ENCODE assay signal across 10 mouse cellular contexts in the genomic region with DNA sequence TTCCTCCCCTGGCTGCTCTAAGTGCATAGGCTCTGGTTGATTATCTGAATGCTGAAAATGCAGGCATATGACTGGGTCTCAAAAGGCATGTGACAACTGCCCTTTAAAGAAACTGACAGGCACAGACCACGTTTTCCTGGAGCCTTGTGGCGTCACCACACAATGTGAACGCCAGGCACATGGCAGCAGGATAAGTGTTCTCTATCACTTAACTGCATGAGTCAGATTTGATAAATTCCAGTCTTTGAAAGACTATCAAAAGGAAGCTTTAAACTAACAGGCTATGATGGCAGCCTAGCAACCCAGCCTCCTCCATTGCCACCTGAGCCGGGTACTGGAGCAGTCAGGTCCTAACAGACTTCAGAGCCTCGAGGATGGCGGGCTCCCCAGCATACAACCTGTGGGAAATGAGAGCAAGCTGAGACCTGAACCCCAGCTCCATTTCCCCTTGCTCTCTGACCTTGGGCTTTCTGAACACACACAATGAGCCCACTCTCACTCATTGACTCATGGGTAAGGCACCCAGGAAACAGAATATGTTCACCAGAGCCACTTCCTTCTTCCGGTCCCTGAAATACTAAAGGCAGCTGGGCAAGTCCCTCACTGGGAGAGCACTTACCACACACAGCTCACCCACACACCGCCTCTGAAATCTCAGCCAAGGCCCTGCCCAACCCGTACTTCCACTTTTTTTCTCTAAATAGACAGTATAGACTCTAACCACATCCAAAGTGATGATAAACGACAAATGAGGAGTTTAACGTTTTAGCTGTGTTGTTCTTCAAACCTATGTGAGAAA.
DNase-seq lines count a peak whose midpoint lies in the region; ATAC-seq and TF ChIP-seq lines count a peak whose summit lies in the region.
"Had no signal": no experiment of that assay in that cellular context is flagged by ENCODE, and none has a peak within 500 bp of the region (broad histone marks: within the 10 kb centered on the region; RNA-seq: fewer than 3 reads in every experiment).

No protein-coding gene starts in this region.

- peaks cover 11% of the 10 kb centered on the region for H3K4me1 ChIP-seq in liver, embryonic 15.5 days (replicated peaks)
- peaks cover 9% of the 10 kb centered on the region for H3K4me1 ChIP-seq in liver, embryonic 12.5 days
- no peaks in the 10 kb centered on the region for H3K4me1 ChIP-seq in lung, postnatal 0 days (ENCODE audit: insufficient read depth, low read depth, low read length)
- H3K4me1 ChIP-seq: limb, embryonic 12.5 days had no signal

- peaks cover 3% of the 10 kb centered on the region; the same call in 1 of the 2 replicates for H3K27me3 ChIP-seq in liver, embryonic 15.5 days
- H3K27me3 ChIP-seq in liver, embryonic 12.5 days (replicated peaks) = peaks cover 12% of the 10 kb centered on the region
- no peaks in the 10 kb centered on the region for H3K27me3 ChIP-seq in lung, postnatal 0 days (replicated peaks; ENCODE audit: insufficient read depth, low read length)

- 0 out of 2 replicates have a peak, but pooled peaks have one; percentile 28 for ATAC-seq in liver, embryonic 15.5 days (ENCODE audit: insufficient read depth)
- no peak for ATAC-seq in liver, embryonic 12.5 days
- peak; percentile 73 for ATAC-seq in lung, postnatal 0 days
- ATAC-seq in megakaryocyte-erythroid progenitor cell, adult 5-6 weeks (replicated peaks; ENCODE audit: low FRiP score, low TSS enrichment, poor library complexity, severe bottlenecking) = no peak

- no peak for TF ChIP-seq EP300 in lung, postnatal 0 days (IDR thresholded peaks at IDR 0.05)

- no peak for TF ChIP-seq CTCF in lung, postnatal 0 days (IDR thresholded peaks at IDR 0.05)

- no peak overlapping the region for H3K4me3 ChIP-seq in liver, embryonic 15.5 days (replicated peaks)
- H3K4me3 ChIP-seq in liver, embryonic 12.5 days = no peak overlapping the region
- no peak overlapping the region for H3K4me3 ChIP-seq in lung, postnatal 0 days (ENCODE audit: low read depth, low read length)
- H3K4me3 ChIP-seq: limb, embryonic 12.5 days had no signal

- no peaks in the 10 kb centered on the region for H3K36me3 ChIP-seq in liver, embryonic 15.5 days (replicated peaks)
- no peaks in the 10 kb centered on the region for H3K36me3 ChIP-seq in liver, embryonic 12.5 days
- H3K36me3 ChIP-seq in lung, postnatal 0 days (ENCODE audit: insufficient read depth, low read length) = no peaks in the 10 kb centered on the region
- H3K36me3 ChIP-seq: limb, embryonic 12.5 days had no signal

- H3K4me2 ChIP-seq in liver, embryonic 15.5 days = no peak overlapping the region
- no peak overlapping the region for H3K4me2 ChIP-seq in liver, embryonic 12.5 days
- H3K4me2 ChIP-seq in lung, postnatal 0 days (replicated peaks; ENCODE audit: low read depth, low read length) = no peak overlapping the region
- H3K4me2 ChIP-seq: limb, embryonic 12.5 days had no signal

- H3K9ac ChIP-seq in liver, embryonic 15.5 days = no peak overlapping the region
- H3K9ac ChIP-seq in liver, embryonic 12.5 days = no peak overlapping the region
- no peak overlapping the region for H3K9ac ChIP-seq in lung, postnatal 0 days (replicated peaks; ENCODE audit: low read depth)
- H3K9ac ChIP-seq: limb, embryonic 12.5 days had no signal

- no peak overlapping the region for H3K27ac ChIP-seq in liver, embryonic 15.5 days (replicated peaks)
- H3K27ac ChIP-seq in liver, embryonic 12.5 days = no peak overlapping the region
- no peak overlapping the region for H3K27ac ChIP-seq in lung, postnatal 0 days (ENCODE audit: low read length)
- H3K27ac ChIP-seq: limb, embryonic 12.5 days had no signal

- WGBS in liver, embryonic 15.5 days (ENCODE audit: insufficient replicate concordance) = 25% methylated on average over 11 of the region's 11 CpGs
- 34% methylated on average over 11 of the region's 11 CpGs for WGBS in liver, embryonic 12.5 days (ENCODE audit: insufficient replicate concordance)
- WGBS in lung, postnatal 0 days = 49% methylated on average over 11 of the region's 11 CpGs

- DNase-seq in MEL-GATA-1-ER (ENCODE audit: extremely low read depth, low read depth) = peak; percentile 43
- DNase-seq in lung, postnatal 0 days (ENCODE audit: low spot score) = peak; percentile 54
- peak; percentile 72 for DNase-seq in thymus, postnatal 0 days (ENCODE audit: low spot score)
- DNase-seq in neural tube, embryonic 10.5 days (ENCODE audit: extremely low spot score, low spot score) = no peak
- no peak for DNase-seq in ovary, postnatal 36 days (ENCODE audit: low spot score)
- DNase-seq: gastrocnemius, postnatal 25 days had no signal

- H3K9me3 ChIP-seq in liver, embryonic 15.5 days (replicated peaks) = no peaks in the 10 kb centered on the region
- no peaks in the 10 kb centered on the region for H3K9me3 ChIP-seq in liver, embryonic 12.5 days (replicated peaks)
- H3K9me3 ChIP-seq in lung, postnatal 0 days (ENCODE audit: low read length) = no peaks in the 10 kb centered on the region
- H3K9me3 ChIP-seq: limb, embryonic 12.5 days had no signal

Comparison
In these comparisons a context has a peak if more than half of its experiments do, and no peak if none do; other contexts are left out.
1. ATAC-seq: peak in liver, embryonic 15.5 days (single experiment) and lung, postnatal 0 days (single experiment); none in liver, embryonic 12.5 days (single experiment) and megakaryocyte-erythroid progenitor cell, adult 5-6 weeks (single experiment).
2. DNase-seq: peak in MEL-GATA-1-ER (single experiment), lung, postnatal 0 days (single experiment) and thymus, postnatal 0 days (single experiment); none in neural tube, embryonic 10.5 days (single experiment) and ovary, postnatal 36 days (single experiment).